Mouse (Mus musculus) CH12.LX (cell line): Measurements from ENCODE around the gene Hist1h3c.

ENCODE experiments used
- CTCF ChIP-seq, 2 experiments: IDR thresholded peaks in 1 of 2; conservative IDR thresholded peaks in 1 of 2; 2 replicates each; pipeline ENCODE4 v1.5.1; 2011 to 2012; ENCODE audit warnings: low read depth in 2 of 2, low read length in 2 of 2, improper control_type of control experiment in 1 of 2, inconsistent platforms in 1 of 2, mild to moderate bottlenecking in 1 of 2, moderate library complexity in 1 of 2
- GABPA ChIP-seq: IDR thresholded peaks from 2 replicates; pipeline ENCODE4 v1.6.1; 2012; ENCODE audit warnings: low read depth, low read length, improper control_type of control experiment, inconsistent platforms; ENCODE audit not compliant: insufficient replicate concordance
- MAX ChIP-seq: IDR thresholded peaks from 2 replicates; pipeline ENCODE4 v1.6.1; 2011; ENCODE audit warnings: low read length, improper control_type of control experiment

- TF ChIP-seq CTCF (conservative IDR thresholded peaks at IDR 0.05 in 1 of 2, IDR thresholded peaks at IDR 0.05 in 1 of 2; ENCODE audit: low read depth in 2 of 2, low read length in 2 of 2) = peak in 1 of 2 experiments; percentile 29; a peak in 1 of 4 replicates
- TF ChIP-seq MAX = no peak; the same call in 1 of the 2 replicates
- no peak for TF ChIP-seq GABPA
These were observed 15.0 kb upstream of the Hist1h3c start for GRCm38 (mm10) chr13:23760240-23760971.
